Mouse (Mus musculus): Measurements from ENCODE around the gene Larp7.

Larp7 gene

GRCm38 (mm10) chr3:127511786-127512746, 41.1 kb downstream of the Larp7 start:
- no peak for DNase-seq (ENCODE audit: low spot score)

- DNase-seq (ENCODE audit: low spot score) = no peak
These were observed 45.0 kb downstream of the Larp7 start for GRCm38 (mm10) chr3:127507878-127508783.

GRCm38 (mm10) chr3:127498742-127499400, 54.3 kb downstream of the Larp7 start, which contains the start of gene Ank2:
Gene Ank2, minus strand, starts transcription at chr3:127499350.
- no peak for DNase-seq (ENCODE audit: low spot score)

GRCm38 (mm10) chr3:127498197-127498741, 54.9 kb downstream of the Larp7 start:
- no peak for DNase-seq (ENCODE audit: low spot score)

GRCm38 (mm10) chr3:127492663-127493062, 60.5 kb downstream of the Larp7 start:
- no peak for DNase-seq (ENCODE audit: low spot score)

- no peak for DNase-seq (ENCODE audit: low spot score)
These were observed 65.8 kb downstream of the Larp7 start for GRCm38 (mm10) chr3:127487302-127487701.
